Mouse (Mus musculus) heart, embryonic 16.5 days (tissue): ENCODE data around the gene Iglon5. TPM values are rescaled to one million over a fixed set of nuclear protein-coding genes. Genes with fewer than 3 reads are reported as not detected.

Experiments used
- ATAC-seq: fragments of 200-750 bp; cut with Nextera tagmentation; replicated peaks from 2 replicates; pipeline ENCODE4 v1.8.0; 2017; ENCODE audit warnings: moderate number of reproducible peaks; ENCODE audit not compliant: insufficient read depth, low FRiP score; ENCODE audit errors: extremely low read depth
- H3K27ac ChIP-seq: fragments of 300-500 bp; sonication (generic); 2 replicates; pipeline ENCODE4 v1.5.1; 2014; ENCODE audit warnings: mild to moderate bottlenecking, low read length, control low read depth, moderate library complexity
- H3K27me3 ChIP-seq: fragments of 300-500 bp; sonication (generic); 2 replicates; pipeline ENCODE4 v1.6.1; 2014; ENCODE audit warnings: low read length, mixed read lengths; ENCODE audit not compliant: control insufficient read depth, insufficient read depth
- H3K36me3 ChIP-seq: fragments of 300-500 bp; sonication (generic); 2 replicates; pipeline ENCODE4 v1.6.1; 2014; ENCODE audit not compliant: control insufficient read depth, insufficient read depth
- H3K4me1 ChIP-seq: fragments of 300-500 bp; sonication (generic); 2 replicates; pipeline ENCODE4 v1.6.1; 2014; ENCODE audit warnings: low read length, mixed read lengths; ENCODE audit not compliant: control insufficient read depth, insufficient read depth
- H3K4me2 ChIP-seq: fragments of 300-500 bp; sonication (generic); 2 replicates; pipeline ENCODE4 v1.6.1; 2014; ENCODE audit warnings: low read depth, mild to moderate bottlenecking, control low read depth, low read length
- H3K4me3 ChIP-seq: fragments of 300-500 bp; sonication (generic); 2 replicates; pipeline ENCODE4 v1.5.1; 2014; ENCODE audit warnings: mild to moderate bottlenecking, control low read depth, low read length
- H3K9ac ChIP-seq: fragments of 300-500 bp; sonication (generic); 2 replicates; pipeline ENCODE4 v1.6.1; 2014; ENCODE audit warnings: low read length, control low read depth
- H3K9me3 ChIP-seq: fragments of 300-500 bp; sonication (generic); replicated peaks from 2 replicates; pipeline ENCODE4 v1.6.1; 2016; ENCODE audit warnings: low read length; ENCODE audit not compliant: control insufficient read depth
- WGBS: fragments of 180-500 bp; shearing (Covaris S2); extraction: QIAGEN DNeasy Blood & Tissue Kit; methylation state at CpG from one replicate; pipeline ENCODE4 v1.1.7; 2014; 5-methylcytosine and 5-hydroxymethylcytosine counted together
- microRNA-seq: library from miRNA; unstranded; fragments of <30 nt; microRNA quantifications from one replicate; pipeline ENCODE4, GENCODE M21; 2017
- polyA plus RNA-seq: library from polyadenylated mRNA; unstranded; fragments of >200 nt; fragmentation: Nextera tagmentation; extraction: Ambion mirVana; gene quantifications from 2 replicates; pipeline ENCODE4 v1.2.1, GENCODE M21; 2015

The Iglon5 gene
- polyA plus RNA-seq, 1 experiment from 2014 or later = not detected

GRCm38 (mm10) chr7:43422995-43423617 is 66.8 kb downstream of the Iglon5 start:
- peaks cover 2% of the 10 kb centered on the region; the same call in 1 of the 2 replicates for H3K4me1 ChIP-seq
- no peaks in the 10 kb centered on the region for H3K27me3 ChIP-seq
- WGBS = 9% methylated on average over 11 of the region's 11 CpGs
- H3K4me2 ChIP-seq = peak overlapping the region; percentile 41; the same call in 1 of the 2 replicates
- H3K27ac ChIP-seq = no peak overlapping the region
- peak; percentile 87 for ATAC-seq
- H3K9ac ChIP-seq = no peak overlapping the region
- no peaks in the 10 kb centered on the region for H3K9me3 ChIP-seq
- H3K4me3 ChIP-seq = no peak overlapping the region
- H3K36me3 ChIP-seq = no peaks in the 10 kb centered on the region

Small RNAs within 50 kb of the gene (microRNA-seq; reads per million reads assigned to microRNA genes)
- gene Mir7051 = 1.6 reads per million

Other genes starting within 250 kb of the Iglon5 start
- gene Zfp715, start 176.8 kb downstream of the Iglon5 start, polyA plus RNA-seq = 10.6 and 12.2 TPM in 2 replicates
- gene Siglecf, start 138.7 kb downstream of the Iglon5 start, polyA plus RNA-seq = 0.24 and 0.28 TPM in 2 replicates
- 0.17 TPM in 2 replicates for gene Siglecg, start 81.9 kb downstream of the Iglon5 start, polyA plus RNA-seq
- not detected in 2 replicates for gene Lim2, start 62.4 kb downstream of the Iglon5 start, polyA plus RNA-seq
- gene Nkg7, start 53.0 kb downstream of the Iglon5 start, polyA plus RNA-seq = 11.6 and 20.9 TPM in 2 replicates
- gene Cldnd2, start 49.3 kb downstream of the Iglon5 start, polyA plus RNA-seq = not detected in 2 replicates
- 803 and 831 TPM in 2 replicates for gene Etfb, start 46.0 kb downstream of the Iglon5 start, polyA plus RNA-seq
- gene Gm45233, start 45.9 kb downstream of the Iglon5 start, polyA plus RNA-seq = 0.18 and 0.97 TPM in 2 replicates
- 3.4 and 4.2 TPM in 2 replicates for gene Vsig10l, start 26.9 kb downstream of the Iglon5 start, polyA plus RNA-seq
- not detected in 2 replicates for gene 4931406B18Rik, start 15.9 kb upstream of the Iglon5 start, polyA plus RNA-seq
- 0.51 and 0.85 TPM in 2 replicates for gene Cd33, start 54.4 kb upstream of the Iglon5 start, polyA plus RNA-seq
- gene Zfp658, start 72.2 kb upstream of the Iglon5 start, polyA plus RNA-seq = 1.3 and 2.0 TPM in 2 replicates
- 7.4 TPM in 2 replicates for gene Zfp719, start 89.5 kb upstream of the Iglon5 start, polyA plus RNA-seq
- gene Zfp819, start 117.1 kb upstream of the Iglon5 start, polyA plus RNA-seq = not detected in 2 replicates
- 0.09 TPM in 1 of 2 replicates, not detected in the other for gene Ceacam18, start 144.6 kb upstream of the Iglon5 start, polyA plus RNA-seq
- gene Siglece, start 170.1 kb upstream of the Iglon5 start, polyA plus RNA-seq = 0.62 and 0.71 TPM in 2 replicates
- 7.2 and 7.6 TPM in 2 replicates for gene Ctu1, start 181.9 kb upstream of the Iglon5 start, polyA plus RNA-seq
- gene Klk14, start 200.3 kb upstream of the Iglon5 start, polyA plus RNA-seq = not detected in 2 replicates
- 0.17 and 0.45 TPM in 2 replicates for gene Klk13, start 222.5 kb upstream of the Iglon5 start, polyA plus RNA-seq